Mouse (Mus musculus) bone marrow macrophage, adult 2 months (primary cell): ENCODE measurements at regions not wholly inside any gene's neighbourhood (a gene's known extent, or its start where the extent isn't known, plus 50 kb on each side); places are given as distances from the start of the nearest gene placed in this dataset.

Experiments
- CTCF ChIP-seq: IDR thresholded peaks from 2 replicates; pipeline ENCODE4 v1.5.1; 2012; ENCODE audit warnings: low read depth, mild to moderate bottlenecking, low read length, moderate library complexity
- POLR2A ChIP-seq: IDR thresholded peaks from 2 replicates; pipeline ENCODE4 v1.6.1; 2012; ENCODE audit warnings: mild to moderate bottlenecking, low read depth, low read length, borderline replicate concordance

GRCm38 (mm10) chr1:137620672-137621071, 554.8 kb downstream of the Ptprc start:
- TF ChIP-seq CTCF (no peak), POLR2A (no peak)
